Mouse (Mus musculus) liver (tissue): Measurements from ENCODE around the gene Ifi44.

Source experiments
- DNase-seq: peaks from one replicate; pipeline ENCODE4 v3.0.0-alpha.2; 2020; ENCODE audit warnings: mixed read lengths

Gene Ifi44

GRCm38 (mm10) chr3:151749737-151750136, at the start of gene Ifi44:
Ifi44 (minus strand) TSS chr3:151749960.
- peak; percentile 10 for DNase-seq

- no peak for DNase-seq
These were observed 38.9 kb upstream of the Ifi44 start for GRCm38 (mm10) chr3:151788622-151789021.

- no peak for DNase-seq
These were observed 25.3 kb upstream of the Ifi44 start for GRCm38 (mm10) chr3:151775089-151775488.

- peak; percentile 41 for DNase-seq
These were observed 21.3 kb upstream of the Ifi44 start for GRCm38 (mm10) chr3:151771074-151771473.

- DNase-seq = no peak
These were observed 1.2 kb downstream of the Ifi44 start for GRCm38 (mm10) chr3:151748514-151748913.

- DNase-seq = no peak
These were observed 3.7 kb downstream of the Ifi44 start for GRCm38 (mm10) chr3:151746058-151746457.

- DNase-seq = no peak
These were observed 7.5 kb downstream of the Ifi44 start for GRCm38 (mm10) chr3:151742223-151742622.

GRCm38 (mm10) chr3:151716246-151716645, 33.5 kb downstream of the Ifi44 start:
- no peak for DNase-seq

GRCm38 (mm10) chr3:151707335-151707734, 42.4 kb downstream of the Ifi44 start:
- DNase-seq = no peak
